Mouse (Mus musculus): ENCODE data around the gene Bicd2. TPM values are rescaled to one million over a fixed set of nuclear protein-coding genes. Genes with fewer than 3 reads are reported as not detected.

The Bicd2 gene
- total RNA-seq, 2 experiments from 2014 or later: 20.5 to 21.2 TPM

DNA sequence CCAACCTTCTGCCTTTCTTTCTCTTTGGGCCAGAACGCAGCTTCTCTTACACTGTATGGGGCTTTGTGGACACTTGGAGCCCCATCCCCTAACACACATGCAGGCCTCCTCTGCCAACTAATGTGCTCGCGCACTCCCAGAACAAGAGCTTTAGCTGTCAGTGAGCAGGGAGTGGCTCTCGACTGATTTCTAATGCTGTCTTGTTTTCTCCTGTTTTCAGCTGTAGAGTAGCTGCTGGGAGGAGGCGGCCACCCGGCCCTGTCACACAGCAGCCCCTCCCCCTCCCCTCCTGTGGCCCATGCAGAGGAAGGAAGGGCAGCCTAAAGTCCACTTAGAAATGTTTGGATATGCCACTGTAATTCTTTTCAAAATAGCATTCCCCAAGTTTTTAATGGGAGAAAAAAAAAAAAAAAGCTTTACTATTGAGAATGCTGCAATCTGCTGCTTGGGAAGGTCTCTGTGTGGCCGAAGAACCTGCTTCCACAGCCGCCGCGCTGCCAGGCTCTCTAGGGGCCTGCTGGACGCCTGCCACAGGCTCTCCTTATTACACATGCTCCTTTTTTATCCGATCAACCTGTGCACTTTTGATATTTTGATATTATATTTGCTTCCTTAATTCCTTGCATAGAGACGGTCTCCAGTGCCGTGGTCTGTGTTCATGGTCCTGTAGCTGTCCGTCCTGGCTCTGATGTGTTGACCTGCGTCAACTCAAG is 43.5 kb downstream of the Bicd2 start:
- intact Hi-C loops (cut with DNase I; ENCODE audit: low total_unique reads): no loop called here
- DNase-seq: no peak

DNA sequence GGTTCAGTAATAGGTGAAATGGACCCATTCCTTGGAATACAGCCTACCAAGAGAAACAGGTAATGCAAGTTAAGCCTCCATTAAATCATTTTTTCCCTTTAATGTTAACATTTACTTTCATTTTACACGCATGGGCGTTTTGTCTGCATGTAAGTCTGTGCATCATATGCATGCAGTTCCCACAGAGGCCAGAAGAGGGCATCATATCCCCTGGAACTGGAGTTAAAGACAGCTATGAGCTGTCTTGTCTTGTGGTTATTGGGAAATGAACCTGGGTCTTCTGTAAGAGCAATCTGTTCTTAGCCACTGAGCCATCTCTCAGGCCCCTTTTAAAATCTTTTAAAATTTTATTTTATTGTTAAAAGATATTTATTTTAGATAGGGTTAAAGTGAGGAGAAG is 50.0 kb downstream of the Bicd2 start:
- no peak for DNase-seq
- intact Hi-C loops (cut with DNase I; ENCODE audit: low total_unique reads): no loop called here

DNA sequence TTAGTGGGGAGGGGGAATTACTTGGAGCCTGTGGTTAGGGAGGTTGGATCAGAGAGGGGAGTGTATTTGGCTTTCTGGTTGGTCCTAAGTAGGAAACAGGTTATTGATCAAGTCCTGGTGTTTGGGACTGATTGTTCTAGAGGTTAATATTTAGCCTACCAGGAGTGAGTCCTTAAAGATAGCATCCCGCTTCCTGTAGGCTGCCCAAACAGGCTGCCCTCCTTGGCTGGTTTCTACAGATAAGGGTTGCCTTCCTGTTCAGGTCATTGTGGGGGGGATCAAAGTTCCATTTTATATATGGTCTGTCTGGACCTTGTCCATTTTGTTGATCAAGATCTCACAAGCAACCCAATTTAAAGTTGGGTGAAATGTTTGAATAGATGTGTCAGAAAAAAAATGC is 52.2 kb downstream of the Bicd2 start:
- DNase-seq: no peak
- intact Hi-C loops (cut with DNase I; ENCODE audit: low total_unique reads): no loop called here

DNA sequence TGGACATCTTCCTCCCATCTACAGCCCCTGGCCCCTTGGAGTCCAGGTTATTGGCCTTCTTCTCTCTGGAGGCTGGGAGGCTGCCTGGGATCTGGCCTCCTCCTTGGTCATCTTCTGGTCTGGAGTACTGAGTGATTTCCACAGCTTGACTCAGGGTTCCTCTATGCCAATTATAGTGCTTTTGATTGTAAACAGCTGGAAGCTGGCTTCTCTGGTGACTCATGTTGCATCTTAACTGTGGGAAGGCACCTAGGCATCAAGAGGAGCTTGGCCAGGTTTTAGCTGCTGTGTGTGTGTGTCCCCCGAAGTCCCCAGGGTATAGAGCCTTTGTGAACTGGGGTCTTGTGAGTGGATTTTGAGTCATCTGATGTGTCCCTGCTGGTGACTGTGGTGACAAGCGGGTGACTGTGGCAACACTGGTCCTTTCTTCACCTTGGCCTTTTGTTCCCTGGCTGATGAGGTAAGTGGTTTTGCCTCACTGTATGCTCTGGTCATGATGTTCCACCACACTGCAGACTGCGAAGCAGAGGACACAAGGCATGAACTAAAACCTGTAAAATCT is 53.6 kb downstream of the Bicd2 start:
- DNase-seq: no peak
- intact Hi-C loops (cut with DNase I; ENCODE audit: low total_unique reads): no loop called here

DNA sequence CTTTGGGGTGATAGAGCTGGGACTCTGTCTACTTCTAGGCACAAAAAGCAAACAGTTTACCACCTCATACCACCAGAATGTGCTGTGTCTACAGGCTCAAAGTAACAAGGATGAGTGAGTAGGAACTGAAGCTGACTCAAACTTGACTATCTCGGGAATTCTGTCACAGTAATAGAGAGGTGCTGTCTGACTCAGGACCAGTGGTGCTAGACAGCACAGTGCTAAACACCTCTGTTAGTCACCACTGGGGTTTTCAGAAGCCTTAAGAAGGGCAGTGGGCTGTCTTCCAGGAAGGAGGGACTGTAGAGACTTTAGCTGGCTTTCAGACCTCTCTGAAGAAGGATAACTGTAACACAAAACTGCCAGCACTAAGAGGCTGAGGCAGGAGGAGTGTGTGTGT is 55.4 kb downstream of the Bicd2 start:
- no peak for DNase-seq
- intact Hi-C loops (cut with DNase I; ENCODE audit: low total_unique reads): no loop called here

DNA sequence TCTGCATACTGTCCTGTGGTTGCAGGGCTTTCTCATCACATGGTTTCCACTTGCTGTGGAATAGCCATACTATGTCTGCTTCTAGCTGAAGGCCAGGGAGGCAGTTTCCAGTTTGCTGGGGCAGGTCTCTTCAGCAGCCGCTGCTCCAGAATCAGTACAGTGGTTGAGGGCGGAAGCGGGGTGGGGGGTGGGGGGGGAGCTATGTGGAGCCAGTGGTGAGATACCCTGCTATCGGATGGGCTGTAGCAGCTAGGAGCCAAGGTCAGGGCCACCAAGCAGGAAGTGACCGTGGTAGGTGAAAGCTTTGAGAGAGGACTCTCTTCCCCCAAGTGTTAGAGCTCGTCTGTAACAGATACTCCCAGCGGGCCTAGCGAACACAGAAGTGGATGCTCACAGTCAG is 56.8 kb downstream of the Bicd2 start:
- DNase-seq: no peak
- intact Hi-C loops (cut with DNase I; ENCODE audit: low total_unique reads): no loop called here

DNA sequence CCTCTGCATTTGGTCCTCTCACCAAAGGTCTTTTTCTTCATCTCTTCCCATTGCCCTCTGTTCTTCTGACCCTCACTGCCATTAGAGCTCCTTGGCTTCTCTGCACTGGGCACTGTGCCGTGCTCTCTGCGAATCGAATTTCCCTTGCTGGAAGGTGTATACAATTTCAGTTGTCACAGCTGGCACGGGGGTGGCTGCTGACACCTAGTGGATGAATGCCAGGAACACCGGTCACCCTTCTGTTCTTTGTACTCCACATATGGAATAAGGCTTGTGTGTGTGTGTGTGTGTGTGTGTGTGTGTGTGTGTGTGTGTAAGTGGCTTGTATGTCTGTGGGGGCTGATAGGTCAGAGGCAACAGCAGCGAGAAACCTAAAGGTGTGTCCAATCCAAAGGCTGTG is 58.8 kb downstream of the Bicd2 start:
- peak; percentile 53 for DNase-seq
- intact Hi-C loops (cut with DNase I; ENCODE audit: low total_unique reads): loop anchor here (10.0 kb wide), 1 partner anchor 345 kb away; no protein-coding TSS in a partner anchor

DNA sequence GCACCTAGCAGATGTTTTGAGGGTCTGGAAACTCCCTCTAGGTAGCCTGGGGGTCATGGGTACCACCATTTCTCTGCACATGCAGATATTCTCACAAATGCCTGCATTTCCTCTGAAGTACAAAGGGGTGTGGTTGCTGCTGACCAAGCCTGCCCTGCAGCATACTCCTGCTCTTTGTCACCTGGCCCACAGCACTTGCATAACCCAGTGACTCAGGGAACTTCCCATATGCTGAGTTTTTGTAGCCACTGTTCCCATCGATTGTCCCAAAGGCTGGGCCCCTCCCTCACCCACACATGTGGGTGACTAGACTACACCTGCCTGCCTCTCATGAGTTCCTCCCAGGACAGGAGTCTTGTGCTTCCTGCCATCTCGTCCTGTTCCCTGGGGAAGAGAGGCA is 61.2 kb downstream of the Bicd2 start:
- no peak for DNase-seq
- intact Hi-C loops (cut with DNase I; ENCODE audit: low total_unique reads): loop anchor here (10.0 kb wide), 1 partner anchor 348 kb away; no protein-coding TSS in a partner anchor

DNA sequence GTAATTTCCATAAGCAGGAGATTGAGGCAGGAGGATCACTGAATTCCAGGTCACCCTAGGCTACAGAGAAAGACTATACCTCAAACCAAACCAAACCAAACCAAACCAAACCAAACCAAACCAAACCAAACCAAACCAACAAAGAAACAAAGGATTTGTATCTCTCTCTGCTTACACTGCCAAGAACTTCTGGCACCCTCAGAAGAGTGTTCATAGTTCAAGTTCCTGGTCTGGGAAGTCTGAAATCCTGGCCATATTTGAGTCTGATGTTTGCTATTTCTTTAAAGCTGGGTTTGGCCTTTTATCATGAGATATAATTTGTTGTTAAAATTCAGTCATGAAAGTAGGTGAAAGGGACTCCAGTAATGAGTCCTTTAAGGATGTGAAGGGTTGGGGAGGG is 66.4 kb downstream of the Bicd2 start:
- intact Hi-C loops (cut with DNase I; ENCODE audit: low total_unique reads): loop anchor here (10.0 kb wide), 1 partner anchor 353 kb away; no protein-coding TSS in a partner anchor

DNA sequence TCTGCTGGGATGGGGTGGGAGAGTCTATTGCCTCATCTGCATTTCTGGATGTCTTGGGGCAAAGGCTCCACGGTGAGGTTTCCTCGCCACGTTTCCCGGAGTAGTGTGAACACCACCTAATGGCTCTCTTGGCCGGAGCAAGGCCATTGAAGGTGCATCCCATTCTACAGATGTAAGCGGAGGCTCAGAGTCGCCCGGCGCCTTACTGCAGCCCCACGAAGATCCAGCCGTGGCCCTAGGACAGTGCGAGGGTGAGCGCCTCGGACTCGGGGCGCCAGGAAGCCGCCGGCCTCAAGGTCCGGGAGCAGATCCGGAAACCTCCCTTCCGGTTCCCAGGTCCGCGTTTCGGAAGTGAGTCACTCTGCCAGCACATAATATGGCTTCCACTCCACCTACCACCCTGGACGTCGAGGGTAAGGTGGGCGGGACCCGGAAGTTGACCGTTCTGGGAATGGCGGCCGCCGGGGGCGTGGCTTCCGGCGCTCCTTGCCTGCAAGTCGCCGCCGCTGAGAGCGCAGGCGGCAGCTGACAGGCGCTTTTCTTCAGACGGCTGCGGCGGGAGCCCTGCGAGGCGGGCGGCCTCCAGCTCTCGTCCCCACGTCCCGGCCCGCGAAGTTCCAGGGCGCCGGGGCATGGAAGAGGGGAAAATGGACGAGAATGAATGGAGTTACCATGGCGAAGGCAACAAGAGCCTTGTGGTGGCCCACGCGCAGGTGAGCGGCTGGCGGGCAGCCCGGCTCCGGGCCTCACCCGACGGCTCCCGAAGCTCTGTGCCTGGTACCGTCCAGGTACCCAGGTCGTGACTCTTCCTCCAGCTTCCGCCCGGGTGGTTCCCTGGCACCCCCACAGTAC is 79.6 kb downstream of the Bicd2 start, which contains the start of gene Ippk:
Gene Ippk (plus strand): TSS at position 496 of the 852 bp plus-strand sequence.
- DNase-seq: peak; percentile 98
- intact Hi-C loops (cut with DNase I; ENCODE audit: low total_unique reads): no loop called here

More for the DNA sequence above, 66.4 kb downstream of the Bicd2 start:
- no peak for DNase-seq

DNA sequence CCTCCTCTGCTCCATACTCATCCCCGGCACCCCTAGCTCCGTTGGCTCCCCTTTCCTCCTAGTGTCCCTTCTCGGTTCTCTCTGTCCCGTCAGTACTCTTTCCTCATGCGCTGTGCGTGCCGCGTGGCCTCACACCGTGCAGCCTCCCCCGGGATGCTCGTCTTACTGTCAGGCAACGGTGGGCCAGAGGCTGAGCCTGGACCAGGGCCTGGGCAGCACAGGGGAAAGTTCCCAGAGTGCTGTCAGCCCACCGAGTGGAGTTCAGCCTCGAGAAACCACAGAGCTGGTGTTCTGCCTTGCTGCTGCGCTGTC is 80.2 kb downstream of the Bicd2 start:
- peak; percentile 9 for DNase-seq
- intact Hi-C loops (cut with DNase I; ENCODE audit: low total_unique reads): no loop called here

DNA sequence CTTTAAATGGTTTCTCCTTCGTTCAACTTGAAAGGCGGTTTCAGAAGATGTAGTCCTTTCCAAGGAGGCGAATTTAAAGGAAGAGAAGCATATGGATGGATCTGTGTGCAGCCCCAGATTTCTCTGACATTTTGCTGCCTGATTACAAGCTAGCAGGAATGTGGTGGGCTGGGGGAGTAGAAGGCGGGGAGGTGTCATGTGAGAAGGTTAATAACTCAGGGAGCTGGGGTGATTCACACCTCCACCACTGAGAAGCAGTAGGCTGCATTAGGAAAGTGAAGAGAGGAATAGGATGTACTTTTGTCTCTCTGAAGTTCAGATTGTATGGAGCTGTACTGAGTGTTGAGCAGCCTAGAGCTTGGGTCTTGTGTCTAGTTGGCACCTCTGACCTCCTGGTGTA is 80.6 kb downstream of the Bicd2 start:
- intact Hi-C loops (cut with DNase I; ENCODE audit: low total_unique reads): no loop called here
- no peak for DNase-seq

DNA sequence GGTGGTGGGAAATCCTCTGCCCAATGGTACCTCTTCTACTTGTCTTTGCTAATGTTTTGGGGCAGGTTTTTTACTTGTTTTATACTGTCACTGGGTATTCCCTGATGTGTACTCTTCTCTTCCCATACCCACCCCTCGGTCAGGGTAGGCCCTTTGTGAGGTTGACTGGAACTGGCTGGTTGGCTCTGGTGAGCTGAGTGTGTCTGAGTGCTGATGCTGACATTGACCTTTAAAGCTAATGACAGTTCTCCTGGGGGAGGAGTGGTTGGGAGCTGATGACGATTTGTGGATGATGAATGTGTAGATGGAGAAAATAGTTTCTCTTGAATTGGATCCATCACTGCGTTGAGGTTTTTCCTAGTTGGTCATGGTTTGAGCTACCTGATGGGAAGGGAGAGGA is 85.4 kb downstream of the Bicd2 start:
- DNase-seq: no peak
- intact Hi-C loops (cut with DNase I; ENCODE audit: low total_unique reads): no loop called here

DNA sequence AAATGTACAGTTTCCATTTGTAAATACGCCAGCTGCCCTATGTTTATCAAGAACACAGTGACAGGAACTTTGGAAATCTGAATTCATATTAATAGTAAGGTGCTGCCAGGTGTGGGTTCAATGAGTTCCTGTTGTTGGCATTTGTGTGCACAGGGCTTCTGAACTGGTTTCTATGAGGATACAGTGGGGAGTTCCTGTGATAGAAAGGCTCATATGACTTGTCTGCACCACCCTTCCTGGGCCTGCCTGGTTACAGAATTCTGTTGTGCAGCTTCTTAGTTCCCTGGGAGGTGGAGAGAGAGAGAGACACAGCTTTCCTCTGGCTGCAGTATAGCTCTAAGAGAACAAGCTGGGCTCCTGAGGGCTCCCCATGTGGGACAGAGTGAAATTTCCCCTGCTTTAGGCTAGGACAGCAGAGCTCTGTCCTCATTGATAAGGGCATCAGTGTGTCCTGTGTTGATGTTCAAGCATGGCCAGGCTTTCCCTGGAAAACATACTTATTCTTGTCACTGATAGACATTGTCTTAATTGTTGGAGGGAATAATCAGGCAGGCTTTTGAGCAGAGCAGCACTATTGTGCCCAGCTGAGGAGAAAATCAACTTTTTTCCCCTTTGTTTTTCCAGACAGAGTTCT is 86.8 kb downstream of the Bicd2 start:
- DNase-seq: no peak
- intact Hi-C loops (cut with DNase I; ENCODE audit: low total_unique reads): no loop called here

DNA sequence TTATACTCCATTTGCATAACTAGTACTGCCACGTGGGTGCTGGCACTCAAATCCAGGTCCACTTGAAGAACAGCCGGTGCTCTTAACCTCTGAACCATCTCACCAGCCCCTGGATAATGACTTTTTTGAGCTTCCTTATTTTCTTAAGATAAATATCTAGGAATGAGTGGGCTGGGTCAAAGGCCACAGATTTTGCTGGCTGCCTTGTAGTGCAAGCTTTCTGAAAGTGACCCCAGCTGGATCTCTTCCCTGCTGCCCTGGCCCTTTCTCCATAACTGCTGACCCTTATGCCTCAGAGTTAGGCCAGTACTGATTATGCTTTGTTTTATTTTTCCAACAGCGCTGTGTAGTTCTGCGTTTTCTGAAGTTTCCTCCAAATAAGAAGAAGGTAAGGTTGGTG is 89.1 kb downstream of the Bicd2 start:
- intact Hi-C loops (cut with DNase I; ENCODE audit: low total_unique reads): no loop called here
- no peak for DNase-seq

DNA sequence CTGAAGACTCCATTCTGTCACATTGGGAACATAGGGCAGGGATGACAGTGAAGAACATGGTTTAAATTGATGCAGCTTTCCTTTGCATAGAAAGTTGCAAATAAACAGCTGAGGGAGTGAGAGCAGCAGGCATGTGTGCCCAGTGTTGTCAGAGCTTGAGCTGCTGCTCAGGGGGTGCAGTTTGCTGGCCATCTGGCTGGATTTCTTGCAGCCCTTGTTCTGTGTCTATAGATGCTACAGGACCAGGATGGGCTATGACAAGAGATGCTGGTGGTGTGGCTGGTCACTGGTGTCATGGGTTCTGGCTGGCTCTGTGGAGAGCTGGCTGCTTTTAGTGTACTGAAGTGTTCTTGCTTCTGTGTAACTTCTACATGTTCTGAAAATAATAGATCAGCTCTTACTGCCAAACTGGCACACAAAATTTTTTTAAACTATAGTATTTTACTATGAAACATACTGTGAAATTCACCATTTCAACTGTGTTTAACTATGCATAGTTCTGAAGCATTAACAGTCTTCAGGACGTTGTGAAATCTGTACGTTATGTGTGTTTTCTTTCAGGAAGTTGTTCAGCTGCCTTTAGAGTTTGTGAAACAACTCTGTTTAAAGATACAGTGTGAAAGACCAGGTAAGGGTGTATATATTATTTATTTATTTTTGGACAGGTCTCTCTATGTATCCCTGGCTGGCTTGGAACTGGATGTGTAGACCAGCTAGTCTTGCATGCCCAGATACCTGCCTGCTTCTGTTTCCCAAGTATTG is 92.1 kb downstream of the Bicd2 start:
- DNase-seq: no peak
- intact Hi-C loops (cut with DNase I; ENCODE audit: low total_unique reads): no loop called here

DNA sequence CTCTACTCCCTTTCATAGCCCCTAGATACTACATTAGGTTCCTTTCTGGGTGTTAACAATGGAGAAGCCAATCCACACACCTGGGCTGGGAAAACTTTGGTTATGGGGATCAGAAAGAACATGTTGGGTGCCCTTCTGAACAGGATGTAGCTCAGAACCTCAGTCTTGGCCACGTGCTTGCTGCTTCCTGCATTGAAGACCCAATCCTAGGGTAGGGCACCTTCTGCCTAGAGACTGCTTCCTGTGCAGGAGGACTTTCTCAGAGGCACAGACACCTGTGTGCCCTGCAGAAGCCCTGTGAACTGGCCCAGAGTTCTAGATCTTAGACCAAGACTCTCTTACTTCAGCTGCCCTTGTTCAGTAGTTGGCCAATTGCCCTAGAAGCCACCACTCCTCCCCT is 94.4 kb downstream of the Bicd2 start:
- intact Hi-C loops (cut with DNase I; ENCODE audit: low total_unique reads): no loop called here
- DNase-seq: no peak

DNA sequence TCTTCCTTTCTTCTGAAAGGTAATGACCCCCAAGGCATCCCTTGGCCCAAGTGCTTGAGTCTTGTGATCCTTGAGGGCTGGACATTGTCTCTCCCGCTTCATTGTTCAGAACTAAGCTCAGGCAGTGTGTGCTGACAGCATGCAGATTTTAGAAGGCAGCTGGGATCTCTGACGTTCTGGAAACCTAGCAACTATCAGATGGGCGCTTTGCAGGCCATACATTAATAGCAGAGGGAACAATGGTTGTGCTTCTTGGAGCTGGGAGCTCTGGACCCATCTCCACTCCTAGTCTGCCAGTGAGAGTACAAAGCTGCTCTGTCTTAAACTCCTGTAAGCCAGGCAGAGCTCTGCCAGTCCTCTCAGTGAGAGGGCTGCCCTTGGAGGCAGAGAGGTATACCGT is 94.8 kb downstream of the Bicd2 start:
- DNase-seq: no peak
- intact Hi-C loops (cut with DNase I; ENCODE audit: low total_unique reads): no loop called here

All from gastrocnemius, postnatal 14 days (tissue).